Mouse (Mus musculus): ENCODE results near the gene Tmsb15a. TPM values are rescaled to one million over a fixed set of nuclear protein-coding genes. Genes with fewer than 3 reads are reported as not detected.

Tmsb15a gene
- polyA plus RNA-seq, 1 experiment from 2014 or later, result not detected

GRCm38 (mm10) chrX:135693633-135694032 lies 31.4 kb downstream of the Tmsb15a start, which contains the start of gene Tcp11x2:
Gene Tcp11x2 (minus strand): TSS chrX:135693790.
- H3K27ac ChIP-seq, result no peak within 1 kb of the TSS
- no peak for ATAC-seq (ENCODE audit: borderline replicate concordance, extremely low read depth, low FRiP score, low TSS enrichment)
- no peaks in the 10 kb centered on the region for H3K9me3 ChIP-seq
- 57% methylated on average over 1 of the region's 1 CpGs for WGBS
- no peaks in the 10 kb centered on the region for H3K27me3 ChIP-seq
- no peaks in the 10 kb centered on the region for H3K36me3 ChIP-seq
- H3K4me3 ChIP-seq, result no peak within 1 kb of the TSS
- no peak within 1 kb of the TSS for H3K9ac ChIP-seq
- H3K4me2 ChIP-seq, result no peak within 1 kb of the TSS
- no peaks in the 10 kb centered on the region for H3K4me1 ChIP-seq

GRCm38 (mm10) chrX:135687802-135688201 lies 37.3 kb downstream of the Tmsb15a start:
- no peak overlapping the region for H3K27ac ChIP-seq
- 75% methylated on average over 3 of the region's 3 CpGs for WGBS
- ATAC-seq (ENCODE audit: borderline replicate concordance, extremely low read depth, low FRiP score, low TSS enrichment), result no peak
- no peak overlapping the region for H3K9ac ChIP-seq
- H3K27me3 ChIP-seq, result no peaks in the 10 kb centered on the region
- no peak overlapping the region for H3K4me2 ChIP-seq
- H3K4me3 ChIP-seq, result no peak overlapping the region
- H3K4me1 ChIP-seq, result no peaks in the 10 kb centered on the region
- H3K9me3 ChIP-seq, result no peaks in the 10 kb centered on the region
- H3K36me3 ChIP-seq, result no peaks in the 10 kb centered on the region

- 68% methylated on average over 2 of the region's 2 CpGs for WGBS
- no peak overlapping the region for H3K9ac ChIP-seq
- ATAC-seq (ENCODE audit: borderline replicate concordance, extremely low read depth, low FRiP score, low TSS enrichment), result no peak
- H3K4me3 ChIP-seq, result no peak overlapping the region
- H3K9me3 ChIP-seq, result no peaks in the 10 kb centered on the region
- no peaks in the 10 kb centered on the region for H3K36me3 ChIP-seq
- no peak overlapping the region for H3K4me2 ChIP-seq
- no peaks in the 10 kb centered on the region for H3K4me1 ChIP-seq
- H3K27me3 ChIP-seq, result no peaks in the 10 kb centered on the region
- no peak overlapping the region for H3K27ac ChIP-seq
Observed at GRCm38 (mm10) chrX:135681858-135682257, 43.2 kb downstream of the Tmsb15a start.

Small RNA genes lying within 50 kb of the gene (microRNA-seq; reads per million reads assigned to microRNA genes)
- gene Mir7646, result not detected

Other genes starting within 250 kb of the Tmsb15a start
- not detected in 2 replicates for gene AV320801, start 230.7 kb downstream of the Tmsb15a start, polyA plus RNA-seq (2015; fragmentation: Nextera tagmentation; extraction: Ambion mirVana)
- gene Nxf7, start 126.5 kb downstream of the Tmsb15a start, polyA plus RNA-seq (2015; fragmentation: Nextera tagmentation; extraction: Ambion mirVana), result not detected in 2 replicates
- gene Prame, start 97.6 kb downstream of the Tmsb15a start, polyA plus RNA-seq (2015; fragmentation: Nextera tagmentation; extraction: Ambion mirVana), result not detected in 2 replicates
- gene Tcp11x2, start 31.5 kb downstream of the Tmsb15a start, polyA plus RNA-seq (2015; fragmentation: Nextera tagmentation; extraction: Ambion mirVana), result not detected in 2 replicates
- 9.1 and 9.5 TPM in 2 replicates for gene Armcx5, start 17.5 kb upstream of the Tmsb15a start, polyA plus RNA-seq (2015; fragmentation: Nextera tagmentation; extraction: Ambion mirVana)
- 36.4 and 39.7 TPM in 2 replicates for gene Gprasp1, start 17.5 kb upstream of the Tmsb15a start, polyA plus RNA-seq (2015; fragmentation: Nextera tagmentation; extraction: Ambion mirVana)
- gene Bhlhb9, start 72.3 kb upstream of the Tmsb15a start, polyA plus RNA-seq (2015; fragmentation: Nextera tagmentation; extraction: Ambion mirVana), result 50.3 and 52.9 TPM in 2 replicates
- 21.8 and 26.1 TPM in 2 replicates for gene Gprasp2, start 113.8 kb upstream of the Tmsb15a start, polyA plus RNA-seq (2015; fragmentation: Nextera tagmentation; extraction: Ambion mirVana)